Mouse (Mus musculus) heart, embryonic 12.5 days (tissue): ENCODE data around the gene Vcam1. TPM values are rescaled to one million over a fixed set of nuclear protein-coding genes. Genes with fewer than 3 reads are reported as not detected.
A peak's percentile ranks its signal among the peaks of the same experiment; 100 is the strongest.

Source experiments
- ATAC-seq: fragments of 200-750 bp; cut with Nextera tagmentation; 2 replicates; pipeline ENCODE4 v1.8.0; 2017; ENCODE audit warnings: moderate TSS enrichment, moderate library complexity; ENCODE audit not compliant: insufficient number of reproducible peaks, low FRiP score
- H3K27ac ChIP-seq: fragments of 300-500 bp; sonication (generic); 2 replicates; pipeline ENCODE4 v1.5.1; 2016; ENCODE audit warnings: mild to moderate bottlenecking, moderate library complexity; ENCODE audit not compliant: poor library complexity, severe bottlenecking
- H3K27me3 ChIP-seq: fragments of 300-500 bp; sonication (generic); replicated peaks from 2 replicates; pipeline ENCODE4 v1.6.1; 2016; ENCODE audit warnings: mild to moderate bottlenecking, moderate library complexity
- H3K36me3 ChIP-seq: fragments of 300-500 bp; sonication (generic); 2 replicates; pipeline ENCODE4 v1.6.1; 2016; ENCODE audit warnings: mild to moderate bottlenecking, moderate library complexity
- H3K4me1 ChIP-seq: fragments of 300-500 bp; sonication (generic); replicated peaks from 2 replicates; pipeline ENCODE4 v1.6.1; 2016; ENCODE audit warnings: mild to moderate bottlenecking
- H3K4me2 ChIP-seq: fragments of 300-500 bp; sonication (generic); 2 replicates; pipeline ENCODE4 v1.6.1; 2016; ENCODE audit warnings: mild to moderate bottlenecking, moderate library complexity
- H3K4me3 ChIP-seq: fragments of 300-500 bp; sonication (generic); 2 replicates; pipeline ENCODE4 v1.5.1; 2016; ENCODE audit warnings: mild to moderate bottlenecking
- H3K9ac ChIP-seq: fragments of 300-500 bp; sonication (generic); 2 replicates; pipeline ENCODE4 v1.6.1; 2016; ENCODE audit warnings: mild to moderate bottlenecking, moderate library complexity
- H3K9me3 ChIP-seq: fragments of 300-500 bp; sonication (generic); replicated peaks from 2 replicates; pipeline ENCODE4 v1.6.1; 2016; ENCODE audit warnings: mild to moderate bottlenecking, moderate library complexity
- WGBS: fragments of 180-500 bp; shearing (Covaris S2); methylation state at CpG from one replicate; pipeline ENCODE4 v1.1.7; 2016; 5-methylcytosine and 5-hydroxymethylcytosine counted together
- polyA plus RNA-seq: library from polyadenylated mRNA; unstranded; fragments of >200 nt; fragmentation: Nextera tagmentation; extraction: Ambion mirVana; gene quantifications from 2 replicates; pipeline ENCODE4 v1.2.1, GENCODE M21; 2016

The Vcam1 gene
- polyA plus RNA-seq, 1 experiment from 2014 or later, result 69.7 TPM

DNA sequence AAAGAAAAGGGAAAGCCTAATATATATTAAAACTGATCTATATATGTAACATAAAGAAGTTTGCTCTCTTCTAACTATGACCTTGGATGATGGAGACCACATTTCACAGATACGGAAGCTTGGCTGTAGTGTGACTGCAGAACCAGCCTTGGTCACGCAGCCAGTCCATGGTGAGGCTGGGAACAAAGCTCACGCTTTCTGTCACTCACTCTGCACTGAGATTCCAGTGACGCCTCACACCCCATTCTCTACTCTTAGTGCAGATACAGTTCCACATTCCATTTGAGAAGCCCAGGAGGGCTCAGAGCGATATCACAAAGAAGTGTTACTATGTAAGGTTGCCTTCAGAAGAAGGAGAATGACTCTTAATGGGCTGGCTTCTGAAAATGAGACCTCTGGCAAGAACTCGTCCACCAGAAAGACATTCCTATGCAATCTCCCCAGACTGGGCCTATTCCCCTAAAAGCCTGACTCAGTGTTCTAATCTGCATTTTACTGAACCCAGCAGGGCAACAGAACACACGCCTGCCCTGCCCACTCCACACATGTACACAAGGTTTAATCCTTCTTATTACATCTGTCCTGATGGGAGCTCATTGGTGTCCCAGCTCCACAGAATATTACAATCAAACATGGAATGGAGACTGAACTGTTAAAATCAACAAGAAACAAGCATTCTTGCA, 2.8 kb downstream of the Vcam1 start:
- Histone ChIP-seq H3K36me3 (peaks cover 18% of the 10 kb centered on the region), H3K9ac (peak overlapping the region; percentile 73), H3K4me1 (peaks cover 13% of the 10 kb centered on the region), H3K4me3 (peak overlapping the region; percentile 51), H3K27me3 (no peaks in the 10 kb centered on the region), H3K27ac (peak overlapping the region; percentile 94), H3K4me2 (peak overlapping the region; percentile 68), H3K9me3 (no peaks in the 10 kb centered on the region)
- ATAC-seq, result peak; percentile 66
- 30% methylated on average over 7 of the region's 7 CpGs for WGBS

DNA sequence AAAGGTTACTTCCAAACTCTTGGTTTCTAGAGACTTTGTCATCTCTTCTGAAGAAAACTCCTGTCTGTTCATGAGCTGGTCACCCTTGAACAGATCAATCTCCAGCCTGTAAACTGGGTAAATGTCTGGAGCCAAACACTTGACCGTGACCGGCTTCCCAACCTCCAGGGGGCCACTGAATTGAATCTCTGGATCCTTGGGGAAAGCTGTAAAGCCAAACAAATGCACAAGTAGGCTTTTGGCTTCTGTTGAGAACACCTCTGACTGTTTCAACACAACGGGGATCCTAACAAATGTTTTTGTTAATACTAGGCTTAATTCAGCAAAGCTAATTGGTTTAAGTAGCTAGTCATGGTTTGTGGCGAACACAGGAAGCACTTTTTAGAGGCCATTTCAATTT, 3.4 kb downstream of the Vcam1 start:
- H3K9me3 ChIP-seq, result no peaks in the 10 kb centered on the region
- 0 out of 2 replicates have a peak overlapping the region, but pooled peaks have one; percentile 21 for H3K9ac ChIP-seq
- peaks cover 18% of the 10 kb centered on the region for H3K36me3 ChIP-seq
- no peak overlapping the region for H3K4me3 ChIP-seq
- H3K27ac ChIP-seq, result peak overlapping the region; percentile 94
- H3K4me1 ChIP-seq, result peaks cover 13% of the 10 kb centered on the region
- H3K27me3 ChIP-seq, result no peaks in the 10 kb centered on the region
- 44% methylated on average over 4 of the region's 4 CpGs for WGBS
- H3K4me2 ChIP-seq, result peak overlapping the region; percentile 49
- no peak for ATAC-seq

DNA sequence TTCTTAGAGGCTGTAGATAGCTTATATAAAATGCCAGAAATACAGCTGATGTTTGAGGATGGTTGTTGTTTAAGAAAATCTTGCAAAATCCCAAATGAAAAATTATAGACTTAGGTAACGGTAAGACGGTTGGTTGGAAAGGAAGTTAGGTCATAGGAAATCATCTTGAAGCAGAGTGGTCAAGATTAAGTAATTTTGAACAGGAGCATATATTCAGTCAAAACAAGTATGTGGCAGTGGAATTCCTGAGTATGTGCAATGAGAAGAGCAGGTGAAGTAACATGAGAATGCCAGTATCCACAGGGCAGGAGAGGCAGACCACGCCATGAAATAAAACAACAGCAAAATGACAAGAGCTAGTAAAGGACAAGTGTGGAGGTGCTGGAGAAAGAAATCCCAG, 5.7 kb downstream of the Vcam1 start:
- peaks cover 24% of the 10 kb centered on the region for H3K36me3 ChIP-seq
- peaks cover 13% of the 10 kb centered on the region for H3K4me1 ChIP-seq
- WGBS, result 87% methylated on average over 3 of the region's 3 CpGs
- H3K9me3 ChIP-seq, result no peaks in the 10 kb centered on the region
- H3K4me3 ChIP-seq, result no peak overlapping the region
- no peak overlapping the region for H3K27ac ChIP-seq
- H3K27me3 ChIP-seq, result no peaks in the 10 kb centered on the region
- ATAC-seq, result no peak
- H3K4me2 ChIP-seq, result no peak overlapping the region
- H3K9ac ChIP-seq, result no peak overlapping the region

DNA sequence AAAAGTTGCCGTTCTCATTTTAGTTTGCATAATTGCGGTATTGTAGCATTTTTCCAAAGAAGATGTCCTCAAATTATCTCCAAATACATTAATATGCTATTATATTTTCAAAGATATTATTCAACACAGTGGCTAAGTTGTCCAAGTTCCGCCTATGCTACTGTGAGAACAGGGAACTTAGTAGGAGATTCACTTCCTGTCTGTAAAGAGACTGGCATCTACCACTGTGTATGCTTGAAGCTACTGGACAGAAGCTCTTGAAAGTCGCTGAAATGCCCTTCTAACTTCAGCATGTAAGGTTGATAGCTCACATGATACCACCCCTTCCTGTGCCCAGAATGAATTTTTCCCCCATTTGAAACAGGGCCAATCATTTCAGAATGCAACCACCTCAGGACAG, 6.8 kb downstream of the Vcam1 start:
- Histone ChIP-seq H3K4me3 (no peak overlapping the region), H3K4me1 (peaks cover 13% of the 10 kb centered on the region), H3K36me3 (peaks cover 24% of the 10 kb centered on the region), H3K27me3 (no peaks in the 10 kb centered on the region), H3K9ac (no peak overlapping the region), H3K27ac (no peak overlapping the region), H3K4me2 (no peak overlapping the region), H3K9me3 (no peaks in the 10 kb centered on the region)
- 79% methylated on average over 4 of the region's 4 CpGs for WGBS
- no peak for ATAC-seq

DNA sequence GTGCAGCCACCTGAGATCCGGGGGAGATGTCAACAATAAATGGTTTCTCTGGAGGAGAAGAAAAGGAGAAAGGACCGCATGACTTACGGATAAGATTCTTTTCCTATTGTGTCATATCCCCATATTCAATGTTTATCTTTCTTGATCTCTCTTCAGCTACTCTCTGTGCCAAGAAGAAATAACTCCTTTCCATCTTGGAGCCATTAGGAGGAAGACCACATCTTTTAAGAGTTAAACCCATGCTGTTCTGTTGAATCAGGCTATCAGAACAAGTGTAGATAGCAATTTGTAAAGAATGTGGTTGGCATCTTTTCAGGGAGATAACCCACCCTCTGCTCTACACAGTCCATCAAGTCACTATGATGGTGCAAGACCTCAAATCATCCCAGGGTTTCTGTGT, 8.5 kb downstream of the Vcam1 start:
- ATAC-seq, result no peak
- peaks cover 37% of the 10 kb centered on the region for H3K36me3 ChIP-seq

DNA sequence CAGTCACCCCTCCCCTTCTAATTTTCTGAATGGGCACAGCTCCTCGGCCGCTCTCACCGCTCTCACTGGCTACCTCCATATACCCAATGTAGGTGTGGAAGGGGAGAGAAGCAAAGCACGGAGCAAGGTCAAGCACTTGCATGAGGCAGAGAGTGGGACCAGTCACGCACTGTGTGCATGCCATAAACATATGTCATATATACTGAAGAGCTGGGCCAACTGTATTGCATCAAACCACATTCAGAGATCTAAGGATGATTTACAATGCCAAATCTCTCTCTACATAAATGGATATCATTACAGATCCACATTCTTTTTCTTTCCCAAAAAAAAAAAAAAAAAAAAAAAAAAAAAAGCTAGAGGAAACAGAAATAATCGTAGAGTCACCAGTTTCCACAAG, 9.1 kb downstream of the Vcam1 start:
- 0 out of 2 replicates have a peak, but pooled peaks cover 3% of the 10 kb centered on the region for H3K4me1 ChIP-seq
- no peak overlapping the region for H3K4me2 ChIP-seq
- no peaks in the 10 kb centered on the region for H3K27me3 ChIP-seq
- no peak overlapping the region for H3K4me3 ChIP-seq
- H3K9me3 ChIP-seq, result no peaks in the 10 kb centered on the region
- 89% methylated on average over 6 of the region's 6 CpGs for WGBS
- no peak overlapping the region for H3K27ac ChIP-seq
- peaks cover 41% of the 10 kb centered on the region for H3K36me3 ChIP-seq
- no peak for ATAC-seq
- no peak overlapping the region for H3K9ac ChIP-seq

More for the DNA sequence above, 8.5 kb downstream of the Vcam1 start:
- no peak overlapping the region for H3K4me3 ChIP-seq
- H3K27ac ChIP-seq, result no peak overlapping the region
- 77% methylated on average over 3 of the region's 3 CpGs for WGBS
- no peak overlapping the region for H3K4me2 ChIP-seq
- H3K9me3 ChIP-seq, result no peaks in the 10 kb centered on the region
- H3K4me1 ChIP-seq, result peaks cover 6% of the 10 kb centered on the region; the same call in 1 of the 2 replicates
- H3K27me3 ChIP-seq, result no peaks in the 10 kb centered on the region
- H3K9ac ChIP-seq, result no peak overlapping the region

DNA sequence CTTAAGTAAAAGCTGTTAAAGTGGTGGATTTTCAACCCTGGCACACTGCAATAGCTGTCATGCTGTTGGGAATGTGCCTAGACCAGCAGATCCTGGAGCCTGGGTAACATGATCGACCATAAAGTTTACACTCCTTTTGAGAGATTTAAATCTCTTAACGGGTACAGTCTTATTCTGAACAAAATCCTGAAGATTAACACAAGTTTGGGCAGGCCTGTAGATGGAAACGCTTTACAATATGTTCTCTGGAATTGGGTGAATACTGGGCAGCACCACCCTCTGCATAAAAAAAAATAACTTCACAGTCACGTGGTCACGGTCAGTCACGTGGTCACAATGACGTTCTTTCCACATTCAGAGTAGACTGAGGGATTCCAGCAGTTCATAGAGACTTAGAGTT, 10.3 kb downstream of the Vcam1 start:
- Histone ChIP-seq H3K4me1 (peaks cover 12% of the 10 kb centered on the region), H3K4me3 (no peak overlapping the region), H3K27ac (no peak overlapping the region), H3K36me3 (peaks cover 37% of the 10 kb centered on the region), H3K9me3 (no peaks in the 10 kb centered on the region), H3K27me3 (no peaks in the 10 kb centered on the region), H3K9ac (no peak overlapping the region), H3K4me2 (no peak overlapping the region)
- WGBS, result 76% methylated on average over 7 of the region's 7 CpGs
- ATAC-seq, result no peak

DNA sequence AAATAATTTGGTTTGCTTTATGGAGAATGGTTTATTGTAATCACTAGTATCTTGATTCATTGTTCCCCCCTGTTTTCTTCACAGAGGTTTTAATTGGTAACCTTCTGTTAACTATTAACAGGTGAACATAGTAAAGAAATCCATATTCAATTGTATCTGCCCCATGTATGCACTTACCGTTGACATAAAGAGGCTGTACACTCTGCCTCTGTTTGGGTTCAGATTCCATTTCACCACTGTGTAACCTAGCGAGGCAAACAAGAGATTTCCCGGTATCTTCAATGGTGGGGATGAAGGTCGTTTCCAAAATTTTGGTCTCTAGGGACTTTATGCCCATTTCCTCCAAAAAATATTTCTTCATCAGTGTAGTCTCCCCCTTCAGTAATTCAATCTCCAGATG, 12.4 kb downstream of the Vcam1 start:
- H3K36me3 ChIP-seq, result peaks cover 32% of the 10 kb centered on the region
- H3K4me1 ChIP-seq, result peaks cover 13% of the 10 kb centered on the region
- no peak overlapping the region for H3K9ac ChIP-seq
- no peak for ATAC-seq
- H3K4me2 ChIP-seq, result no peak overlapping the region
- no peak overlapping the region for H3K4me3 ChIP-seq
- H3K9me3 ChIP-seq, result no peaks in the 10 kb centered on the region
- no peak overlapping the region for H3K27ac ChIP-seq
- H3K27me3 ChIP-seq, result no peaks in the 10 kb centered on the region
- 87% methylated on average over 4 of the region's 4 CpGs for WGBS

DNA sequence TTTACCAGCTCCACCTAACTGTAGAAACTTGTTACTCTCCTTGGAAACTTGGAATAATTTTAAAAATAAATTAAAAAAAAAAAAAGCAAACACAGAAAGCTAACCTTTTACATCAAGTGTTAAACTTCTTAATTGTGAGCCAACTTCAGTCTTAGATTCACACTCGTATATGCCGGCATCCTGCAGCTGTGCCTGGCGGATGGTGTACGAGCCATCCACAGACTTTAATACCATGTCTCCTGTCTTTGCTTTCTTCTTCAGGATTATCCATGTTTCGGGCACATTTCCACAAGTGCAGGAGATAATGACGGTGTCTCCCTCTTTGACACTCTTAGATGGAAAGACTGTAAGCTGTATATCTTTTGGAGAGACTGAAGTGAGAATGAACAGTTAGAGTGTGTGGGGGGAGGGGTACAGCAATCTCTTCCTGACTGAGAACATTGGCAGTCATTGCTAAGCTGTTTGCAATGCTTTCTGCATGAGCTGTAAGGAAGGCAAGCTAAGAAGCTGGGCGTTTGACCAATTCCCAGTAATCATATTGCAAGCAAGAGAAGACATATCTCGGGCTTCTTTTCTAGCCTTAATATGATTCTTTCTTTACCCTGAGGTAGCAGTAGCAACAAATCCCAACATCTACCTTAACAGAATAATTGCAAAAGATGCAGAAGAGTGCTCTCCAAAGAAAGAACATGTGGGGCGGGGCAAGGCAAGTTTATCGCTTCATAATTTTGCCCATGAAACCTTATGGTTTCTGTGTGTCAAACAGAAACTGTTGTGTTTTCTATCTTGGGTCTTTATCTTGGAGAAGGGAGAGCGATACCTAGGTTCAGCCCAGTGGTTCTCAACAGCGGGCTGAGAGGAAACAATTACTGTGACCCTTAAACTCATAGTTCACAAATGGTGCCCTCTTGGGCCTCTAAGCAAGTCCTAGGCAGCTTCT, 15.0 kb downstream of the Vcam1 start:
- Histone ChIP-seq H3K9me3 (no peaks in the 10 kb centered on the region), H3K4me3 (no peak overlapping the region), H3K36me3 (peaks cover 29% of the 10 kb centered on the region), H3K4me2 (no peak overlapping the region), H3K4me1 (peaks cover 13% of the 10 kb centered on the region), H3K27me3 (no peaks in the 10 kb centered on the region), H3K9ac (no peak overlapping the region), H3K27ac (peak overlapping the region; percentile 18; the same call in 1 of the 2 replicates)
- WGBS, result 50% methylated on average over 12 of the region's 12 CpGs
- ATAC-seq, result no peak

DNA sequence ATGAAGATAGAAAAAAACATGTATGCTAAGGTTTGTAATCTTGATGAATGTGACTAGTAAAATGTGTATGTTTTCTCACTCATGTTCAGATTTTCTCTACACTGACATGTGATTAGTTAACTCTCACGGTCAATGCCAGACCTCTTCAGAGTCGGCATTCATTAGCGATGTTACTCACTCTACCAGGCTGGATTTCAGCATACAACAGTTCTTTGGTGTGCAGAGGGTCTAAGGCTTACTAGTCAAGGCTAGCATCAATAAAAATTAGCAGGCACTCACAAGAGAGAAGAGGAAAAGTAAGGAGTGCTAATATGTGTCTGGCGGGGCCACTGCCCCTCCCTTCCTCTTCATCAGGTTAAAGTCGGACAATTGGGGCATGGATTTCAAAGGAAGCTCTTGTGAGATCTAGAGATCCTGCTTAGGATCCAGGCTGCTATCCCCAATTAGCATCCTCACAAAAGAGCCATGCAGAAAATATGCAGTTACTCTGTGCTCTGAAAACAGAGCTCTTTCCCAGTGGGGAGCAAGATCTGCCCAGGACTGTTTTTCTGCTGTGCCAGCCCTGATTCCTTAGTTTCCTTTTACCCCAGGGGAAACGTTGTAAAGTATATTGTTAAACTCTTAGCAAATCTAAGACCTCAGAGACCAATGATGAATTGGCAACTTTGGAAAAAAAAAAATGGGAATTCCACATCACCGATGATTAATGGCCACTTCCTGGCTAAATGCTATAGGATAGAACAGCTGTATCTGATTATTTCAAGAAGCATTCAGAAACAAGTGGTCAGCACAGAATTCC, 15.8 kb downstream of the Vcam1 start:
- ATAC-seq, result no peak

More for the DNA sequence above, 15.8 kb downstream of the Vcam1 start:
- H3K27me3 ChIP-seq, result no peaks in the 10 kb centered on the region
- H3K27ac ChIP-seq, result no peak overlapping the region
- H3K9ac ChIP-seq, result no peak overlapping the region
- no peak overlapping the region for H3K4me3 ChIP-seq
- H3K36me3 ChIP-seq, result peaks cover 31% of the 10 kb centered on the region
- 46% methylated on average over 7 of the region's 7 CpGs for WGBS
- H3K4me2 ChIP-seq, result no peak overlapping the region; the same call in 1 of the 2 replicates
- H3K9me3 ChIP-seq, result no peaks in the 10 kb centered on the region
- peaks cover 13% of the 10 kb centered on the region for H3K4me1 ChIP-seq
